Mouse (Mus musculus) left cerebral cortex, postnatal 4 days (tissue): ENCODE measurements around the gene Fdxr. TPM values are rescaled to one million over a fixed set of nuclear protein-coding genes. Genes with fewer than 3 reads are reported as not detected.

ENCODE experiments used
- DNase-seq: peaks from one replicate; pipeline ENCODE4 v3.0.0-alpha.2; 2022
- intact Hi-C: fragments of 180-260 bp; cut with DNase I; formaldehyde crosslinking; loops from one replicate; pipeline ENCODE4 v1.15.1; 2025
- microRNA-seq: library from miRNA; unstranded; fragments of <30 nt; microRNA quantifications from one replicate; pipeline ENCODE4 v1.2.0, GENCODE M21; 2022
- total RNA-seq, 2 experiments: library from RNA; stranded (reverse); gene quantifications; 2 replicates each; pipeline ENCODE4 v1.2.3; 2021

Gene Fdxr
- total RNA-seq, 2 experiments from 2014 or later = 24.4 to 25.8 TPM

DNA sequence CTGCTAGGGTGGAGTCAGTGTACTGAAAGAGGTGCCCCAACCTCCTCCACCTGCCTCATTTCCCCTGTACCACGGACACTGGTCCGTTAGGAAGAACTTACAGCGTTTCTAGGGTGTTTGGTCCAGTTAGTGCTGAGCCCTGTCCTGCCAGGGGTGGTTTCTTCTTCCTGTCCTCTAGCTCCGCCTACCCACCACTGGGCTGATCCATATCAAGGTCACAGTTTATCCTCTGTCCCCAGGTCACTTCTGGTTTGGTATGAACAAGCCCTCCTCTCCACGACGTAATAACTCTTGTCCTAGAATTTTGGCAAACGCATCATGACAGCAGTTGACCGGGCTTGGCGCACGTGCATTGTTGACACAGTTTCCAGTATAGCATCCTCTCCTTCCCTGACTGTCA lies 57.2 kb downstream of the Fdxr start:
- intact Hi-C loops = no loop called here
- DNase-seq = no peak

GRCm38 (mm10) chr11:115219263-115219662 lies 57.6 kb downstream of the Fdxr start:
- intact Hi-C loops = no loop called here
- no peak for DNase-seq

Small RNAs within 50 kb of the gene (microRNA-seq; reads per million reads assigned to microRNA genes)
- gene Gm25837 = not detected

Other genes starting within 250 kb of the Fdxr start
- under 1 TPM; 0.50 to 0.62 TPM for gene Cd300ld5, start 239.3 kb downstream of the Fdxr start, total RNA-seq
- gene Cd300ld3, start 228.6 kb downstream of the Fdxr start, total RNA-seq = under 1 TPM; 0.50 to 0.62 TPM
- not detected for gene Cd300e, start 214.9 kb downstream of the Fdxr start, total RNA-seq
- under 1 TPM; 0.38 to 0.68 TPM for gene Rab37, start 185.6 kb downstream of the Fdxr start, total RNA-seq
- under 1 TPM; 0.30 to 0.48 TPM for gene Cd300lf, start 143.1 kb downstream of the Fdxr start, total RNA-seq
- gene Slc9a3r1, start 113.7 kb downstream of the Fdxr start, total RNA-seq = 10 to 100 TPM; 38.7 to 41.3 TPM
- 10 to 100 TPM; 18.1 to 18.2 TPM for gene Tmem104, start 89.6 kb downstream of the Fdxr start, total RNA-seq
- gene Nat9, start 89.2 kb downstream of the Fdxr start, total RNA-seq = 10 to 100 TPM; 12.5 to 15.6 TPM
- 1 to 10 TPM; 1.4 to 2.0 TPM for gene Grin2c, start 9.8 kb downstream of the Fdxr start, total RNA-seq
- gene Fads6, start 20.6 kb upstream of the Fdxr start, total RNA-seq = 1 to 10 TPM; 2.9 to 4.1 TPM
- gene Otop2, start 30.1 kb upstream of the Fdxr start, total RNA-seq = not detected
- gene Ush1g, start 45.0 kb upstream of the Fdxr start, total RNA-seq = under 1 TPM in 1 of 2 experiments, not detected in 1; 0.24 TPM
- under 1 TPM in 1 of 2 experiments, not detected in 1; 0.42 TPM for gene Otop3, start 57.7 kb upstream of the Fdxr start, total RNA-seq
- gene Hid1, start 90.7 kb upstream of the Fdxr start, total RNA-seq = 10 to 100 TPM; 72.7 to 80.6 TPM
- gene Cdr2l, start 104.9 kb upstream of the Fdxr start, total RNA-seq = 10 to 100 TPM; 31.4 to 33.1 TPM
- gene Mrpl58, start 126.7 kb upstream of the Fdxr start, total RNA-seq = 100 to 1,000 TPM in 1 of 2 experiments, 10 to 100 TPM in 1; 97.9 to 109 TPM
- gene Atp5h, start 142.9 kb upstream of the Fdxr start, total RNA-seq = 100 to 1,000 TPM; 290 to 310 TPM
- 10 to 100 TPM; 47.7 to 52.9 TPM for gene Kctd2, start 143.1 kb upstream of the Fdxr start, total RNA-seq
- gene Trim80, start 163.5 kb upstream of the Fdxr start, total RNA-seq = under 1 TPM in 1 of 2 experiments, not detected in 1; 0.20 TPM
- not detected for gene Slc16a5, start 185.4 kb upstream of the Fdxr start, total RNA-seq
- gene Armc7, start 198.6 kb upstream of the Fdxr start, total RNA-seq = 10 to 100 TPM in 1 of 2 experiments, 1 to 10 TPM in 1; 9.9 to 10.2 TPM
- gene Nt5c, start 214.8 kb upstream of the Fdxr start, total RNA-seq = 10 to 100 TPM; 57.4 to 70.8 TPM
- 100 to 1,000 TPM; 803 to 865 TPM for gene Jpt1, start 237.3 kb upstream of the Fdxr start, total RNA-seq